Mouse (Mus musculus) stomach, embryonic 15.5 days (tissue): ENCODE results near the gene Fndc7. TPM values are rescaled to one million over a fixed set of nuclear protein-coding genes. Genes with fewer than 3 reads are reported as not detected.
A peak's percentile ranks its signal among the peaks of the same experiment; 100 is the strongest.
"Not testable (repeated sequence)": the region's sequence is repeated elsewhere in the genome, so short reads cannot be mapped to it uniquely, and the experiment has no call there.

Experiments
- ATAC-seq: fragments of 200-750 bp; cut with Nextera tagmentation; 2 replicates; pipeline ENCODE4 v1.8.0; 2017; ENCODE audit warnings: low read depth, moderate number of reproducible peaks, moderate TSS enrichment; ENCODE audit not compliant: insufficient read depth, low FRiP score
- H3K27ac ChIP-seq: fragments of 300-500 bp; sonication (generic); 2 replicates; pipeline ENCODE4 v1.5.1; 2015; ENCODE audit warnings: mild to moderate bottlenecking, inconsistent platforms
- H3K27me3 ChIP-seq: fragments of 300-500 bp; sonication (generic); replicated peaks from 2 replicates; pipeline ENCODE4 v1.6.1; 2015; ENCODE audit warnings: inconsistent platforms
- H3K36me3 ChIP-seq: fragments of 300-500 bp; sonication (generic); 2 replicates; pipeline ENCODE4 v1.6.1; 2015; ENCODE audit warnings: inconsistent platforms
- H3K4me1 ChIP-seq: fragments of 300-500 bp; sonication (generic); 2 replicates; pipeline ENCODE4 v1.6.1; 2015; ENCODE audit warnings: inconsistent platforms
- H3K4me2 ChIP-seq: fragments of 300-500 bp; sonication (generic); 2 replicates; pipeline ENCODE4 v1.6.1; 2015; ENCODE audit warnings: mild to moderate bottlenecking, inconsistent platforms
- H3K4me3 ChIP-seq: fragments of 300-500 bp; sonication (generic); replicated peaks from 2 replicates; pipeline ENCODE4 v1.5.1; 2015; ENCODE audit warnings: inconsistent platforms
- H3K9ac ChIP-seq: fragments of 300-500 bp; sonication (generic); 2 replicates; pipeline ENCODE4 v1.6.1; 2015; ENCODE audit warnings: inconsistent platforms
- H3K9me3 ChIP-seq: fragments of 300-500 bp; sonication (generic); 2 replicates; pipeline ENCODE4 v1.6.1; 2016; ENCODE audit warnings: inconsistent platforms
- WGBS: fragments of 180-500 bp; shearing (Covaris S2); methylation state at CpG from one replicate; pipeline ENCODE4 v1.1.7; 2015; 5-methylcytosine and 5-hydroxymethylcytosine counted together
- polyA plus RNA-seq: library from polyadenylated mRNA; unstranded; fragments of >200 nt; fragmentation: Nextera tagmentation; extraction: Ambion mirVana; gene quantifications from 2 replicates; pipeline ENCODE4 v1.2.1, GENCODE M21; 2015

The Fndc7 gene
- polyA plus RNA-seq, 1 experiment from 2014 or later: 0.14 TPM

GRCm38 (mm10) chr3:108886934-108887617, 2.7 kb downstream of the Fndc7 start:
- 65% methylated on average over 12 of the region's 12 CpGs for WGBS
- no peaks in the 10 kb centered on the region for H3K36me3 ChIP-seq
- H3K27ac ChIP-seq: no peak overlapping the region
- H3K27me3 ChIP-seq: no peaks in the 10 kb centered on the region
- no peaks in the 10 kb centered on the region for H3K9me3 ChIP-seq
- H3K4me2 ChIP-seq: no peak overlapping the region
- H3K4me1 ChIP-seq: no peaks in the 10 kb centered on the region
- no peak overlapping the region for H3K9ac ChIP-seq
- ATAC-seq: 0 out of 2 replicates have a peak, but pooled peaks have one; percentile 39
- H3K4me3 ChIP-seq: no peak overlapping the region

DNA sequence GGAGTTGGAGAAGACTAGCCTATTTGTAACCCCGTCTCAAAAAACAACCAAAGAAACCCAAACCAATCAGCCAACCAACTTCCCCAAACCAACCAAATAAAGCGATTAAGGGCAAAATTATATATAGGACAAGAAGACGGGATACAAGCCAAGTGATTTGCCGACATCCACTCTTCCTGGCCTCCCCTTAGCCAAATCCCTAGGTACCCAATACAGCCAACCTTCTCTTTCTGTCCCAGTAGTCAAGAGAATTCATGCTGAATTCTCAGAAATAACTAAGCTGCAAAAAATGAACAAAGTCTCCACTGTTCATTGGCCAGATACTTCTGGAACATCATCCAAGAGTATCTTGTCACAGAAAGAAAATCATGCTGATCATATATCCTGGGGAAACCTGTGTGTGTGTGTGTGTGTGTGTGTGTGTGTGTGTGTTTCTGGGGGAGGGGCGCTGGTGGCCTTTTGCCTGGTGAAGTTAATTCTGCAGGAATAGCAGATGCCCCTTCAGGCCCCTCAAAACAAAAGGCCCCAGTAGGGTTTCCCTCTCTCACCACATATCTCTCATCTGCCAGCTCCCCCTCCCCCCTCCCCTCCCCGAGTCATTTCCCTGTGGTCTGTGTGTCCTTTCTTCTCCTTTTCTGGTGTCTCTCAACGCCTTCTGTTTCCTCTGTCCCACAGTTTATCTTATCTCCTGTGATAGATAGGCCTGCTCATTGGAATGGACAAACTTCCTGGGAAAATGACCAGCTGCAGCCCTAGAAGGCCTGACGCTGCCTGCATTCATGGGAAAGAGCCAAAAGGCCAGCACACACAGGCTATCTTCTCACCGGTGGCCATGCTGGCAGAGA, 3.9 kb downstream of the Fndc7 start:
- Histone ChIP-seq H3K9ac (no peak overlapping the region), H3K9me3 (no peaks in the 10 kb centered on the region), H3K27me3 (no peaks in the 10 kb centered on the region), H3K4me2 (no peak overlapping the region), H3K27ac (peak overlapping the region; percentile 31), H3K4me1 (peaks cover 2% of the 10 kb centered on the region; the same call in 1 of the 2 replicates), H3K36me3 (no peaks in the 10 kb centered on the region), H3K4me3 (no peak overlapping the region)
- WGBS: 41% methylated on average over 9 of the region's 9 CpGs
- ATAC-seq: no peak

GRCm38 (mm10) chr3:108884706-108885289, 5.0 kb downstream of the Fndc7 start:
- no peak overlapping the region for H3K4me3 ChIP-seq
- H3K4me2 ChIP-seq: no peak overlapping the region
- 66% methylated on average over 8 of the region's 8 CpGs for WGBS
- H3K4me1 ChIP-seq: peaks cover 7% of the 10 kb centered on the region; the same call in 1 of the 2 replicates
- H3K27ac ChIP-seq: 0 out of 2 replicates have a peak overlapping the region, but pooled peaks have one; percentile 7
- H3K36me3 ChIP-seq: no peaks in the 10 kb centered on the region
- H3K27me3 ChIP-seq: no peaks in the 10 kb centered on the region
- H3K9me3 ChIP-seq: no peaks in the 10 kb centered on the region
- ATAC-seq: no peak
- no peak overlapping the region for H3K9ac ChIP-seq

DNA sequence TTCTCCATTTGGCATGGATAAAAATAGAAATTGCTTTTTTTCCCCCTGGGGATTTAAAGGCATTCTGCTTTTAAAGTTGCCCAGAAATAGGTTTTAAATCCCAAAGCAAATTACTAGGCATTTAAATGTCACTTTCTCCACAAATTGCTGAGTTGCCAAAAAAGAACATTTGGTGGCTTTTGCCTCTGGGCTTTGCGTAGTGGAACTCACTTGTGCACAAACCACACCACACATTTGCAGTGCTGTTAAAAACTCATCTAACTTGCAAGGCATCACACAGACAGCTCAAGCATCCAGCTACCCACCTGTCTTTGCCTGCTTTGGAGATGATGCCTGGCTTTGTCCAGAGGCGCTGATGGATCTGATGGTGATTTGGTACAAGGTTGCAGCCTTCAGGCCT, 6.7 kb downstream of the Fndc7 start:
- ATAC-seq: no peak
- WGBS: 91% methylated on average over 2 of the region's 2 CpGs
- Histone ChIP-seq H3K27me3 (no peaks in the 10 kb centered on the region), H3K9me3 (no peaks in the 10 kb centered on the region), H3K4me3 (no peak overlapping the region), H3K27ac (no peak overlapping the region), H3K36me3 (no peaks in the 10 kb centered on the region), H3K4me1 (peaks cover 11% of the 10 kb centered on the region), H3K9ac (no peak overlapping the region), H3K4me2 (no peak overlapping the region)

DNA sequence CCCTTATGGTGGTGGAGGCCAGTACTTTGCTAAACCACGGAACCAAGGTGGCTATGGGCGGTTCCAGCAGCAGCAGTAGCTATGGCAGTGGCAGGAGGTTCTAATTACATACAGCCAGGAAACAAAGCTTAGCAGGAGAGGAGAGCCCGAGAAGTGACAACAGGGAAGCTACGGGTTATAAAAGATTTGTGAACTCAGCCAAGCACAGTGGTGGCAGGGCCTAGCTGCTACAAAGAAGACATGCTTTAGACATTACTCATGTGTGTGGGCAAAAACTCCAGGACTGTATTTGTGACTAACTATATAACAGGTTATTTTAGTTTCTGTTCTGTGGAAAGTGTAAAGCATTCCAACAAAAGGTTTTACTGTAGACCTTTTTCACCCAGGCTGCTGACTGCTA, 7.9 kb downstream of the Fndc7 start:
- not testable (repeated sequence) for H3K27me3 ChIP-seq, H3K9ac ChIP-seq, H3K4me2 ChIP-seq, H3K9me3 ChIP-seq, ATAC-seq, H3K4me3 ChIP-seq, H3K36me3 ChIP-seq
- Histone ChIP-seq H3K4me1 (peaks cover 11% of the 10 kb centered on the region), H3K27ac (peak overlapping the region; percentile 46; the same call in 1 of the 2 replicates)
- 39% methylated on average over 4 of the region's 4 CpGs for WGBS

DNA sequence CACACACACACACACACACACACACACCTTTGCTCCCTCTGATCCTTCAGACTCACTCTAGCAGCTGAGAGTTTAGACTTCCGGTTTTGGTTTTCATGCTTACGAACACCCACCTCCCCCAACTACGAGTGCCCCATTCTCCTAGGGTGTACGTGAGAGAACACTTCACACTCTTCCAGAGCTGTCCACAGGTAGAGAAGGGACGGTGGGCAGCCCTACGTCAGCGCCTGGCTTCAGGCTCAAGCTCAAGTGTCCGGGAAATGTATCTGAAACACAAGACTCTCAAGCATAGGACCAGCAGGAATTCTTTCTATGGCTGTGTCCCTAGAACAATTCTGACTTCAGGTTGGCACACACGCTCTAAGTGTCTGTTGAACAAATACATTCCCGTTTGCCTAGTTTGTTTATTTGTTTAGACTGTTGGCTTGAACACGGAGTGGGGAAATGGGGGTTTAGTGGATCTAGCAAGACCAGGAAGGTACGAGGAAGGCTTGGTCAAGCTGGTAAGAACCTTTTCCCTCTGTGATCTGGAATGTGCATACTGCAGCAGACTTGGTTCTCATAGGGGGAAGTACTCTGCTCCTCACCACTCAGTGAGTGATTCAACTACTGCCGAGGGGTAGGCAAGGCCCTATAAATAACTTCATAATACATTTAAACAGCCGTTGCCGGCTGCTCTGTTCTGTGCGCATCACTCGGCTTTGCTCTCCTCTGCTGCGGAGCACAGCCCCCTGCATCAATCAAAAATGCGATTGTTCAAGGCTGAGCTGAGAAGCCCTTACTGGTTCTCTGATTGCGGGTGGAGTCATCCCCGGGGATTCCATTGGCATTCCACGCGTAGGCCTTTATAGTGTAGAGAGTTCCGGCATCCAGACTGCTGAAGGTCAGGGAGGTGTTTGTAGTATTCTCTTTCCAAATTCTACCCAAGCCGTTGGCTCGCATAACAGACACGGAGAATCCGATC, 9.0 kb downstream of the Fndc7 start:
- Histone ChIP-seq H3K4me3 (no peak overlapping the region), H3K4me1 (peaks cover 11% of the 10 kb centered on the region), H3K27ac (peak overlapping the region; percentile 46; the same call in 1 of the 2 replicates), H3K4me2 (peak overlapping the region; percentile 8), H3K36me3 (no peaks in the 10 kb centered on the region), H3K9me3 (no peaks in the 10 kb centered on the region), H3K9ac (no peak overlapping the region), H3K27me3 (no peaks in the 10 kb centered on the region)
- ATAC-seq: peak; percentile 75; the same call in 1 of the 2 replicates
- WGBS: 33% methylated on average over 28 of the region's 28 CpGs

- Histone ChIP-seq H3K4me1 (peaks cover 11% of the 10 kb centered on the region), H3K4me2 (no peak overlapping the region), H3K27ac (no peak overlapping the region), H3K4me3 (no peak overlapping the region), H3K36me3 (no peaks in the 10 kb centered on the region), H3K27me3 (no peaks in the 10 kb centered on the region), H3K9ac (no peak overlapping the region), H3K9me3 (no peaks in the 10 kb centered on the region)
- 52% methylated on average over 5 of the region's 5 CpGs for WGBS
- no peak for ATAC-seq
These were observed 9.9 kb downstream of the Fndc7 start for GRCm38 (mm10) chr3:108879836-108880435.

DNA sequence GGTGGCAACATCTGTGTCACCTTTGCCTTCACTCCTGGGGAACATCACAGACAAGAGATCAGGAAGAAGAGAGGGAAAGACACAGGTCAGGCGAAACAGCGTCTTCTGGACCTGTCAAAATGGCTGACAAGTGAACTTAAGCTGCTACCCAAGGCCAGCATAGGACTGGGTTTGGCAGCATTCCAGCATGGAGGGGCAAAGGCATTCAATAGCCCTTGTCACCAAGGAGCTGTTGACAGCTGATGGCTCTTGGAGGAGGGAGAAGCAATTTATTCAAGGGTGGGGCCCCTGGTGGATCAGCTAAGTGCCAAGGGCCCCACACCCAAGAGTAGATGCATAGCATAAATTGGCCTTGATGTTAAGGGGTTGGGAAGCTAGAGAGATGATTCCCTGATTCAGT, 10.7 kb downstream of the Fndc7 start:
- Histone ChIP-seq H3K27ac (no peak overlapping the region), H3K36me3 (no peaks in the 10 kb centered on the region), H3K4me1 (peaks cover 11% of the 10 kb centered on the region), H3K4me2 (no peak overlapping the region), H3K9ac (no peak overlapping the region), H3K9me3 (no peaks in the 10 kb centered on the region), H3K27me3 (no peaks in the 10 kb centered on the region), H3K4me3 (no peak overlapping the region)
- WGBS: 42% methylated on average over 2 of the region's 2 CpGs
- ATAC-seq: no peak

GRCm38 (mm10) chr3:108870631-108871030, 19.2 kb downstream of the Fndc7 start:
- no peaks in the 10 kb centered on the region for H3K27me3 ChIP-seq
- no peak overlapping the region for H3K4me3 ChIP-seq
- H3K36me3 ChIP-seq: no peaks in the 10 kb centered on the region
- no peaks in the 10 kb centered on the region for H3K9me3 ChIP-seq
- no peak overlapping the region for H3K27ac ChIP-seq
- ATAC-seq: no peak
- H3K9ac ChIP-seq: no peak overlapping the region
- H3K4me1 ChIP-seq: no peaks in the 10 kb centered on the region
- 75% methylated on average over 6 of the region's 6 CpGs for WGBS
- no peak overlapping the region for H3K4me2 ChIP-seq

DNA sequence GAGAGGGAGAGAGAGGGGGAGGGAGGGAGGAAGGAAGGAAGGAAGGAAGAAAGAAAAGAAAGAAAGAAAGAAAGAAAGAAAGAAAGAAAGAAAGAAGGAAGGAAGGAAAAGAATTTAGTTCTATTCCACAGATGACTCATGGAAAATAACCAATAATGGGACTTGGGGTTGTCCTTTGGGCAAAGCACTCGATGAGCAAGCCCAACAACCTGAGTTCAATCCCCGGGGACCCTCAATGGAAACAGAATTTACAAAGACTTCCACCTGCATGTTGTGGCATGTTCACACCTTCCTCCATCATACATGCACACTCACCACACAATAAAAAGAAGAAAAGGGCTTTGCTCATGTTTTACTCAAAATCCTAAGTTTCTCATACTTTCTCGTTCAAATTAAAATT, 22.4 kb downstream of the Fndc7 start:
- no peaks in the 10 kb centered on the region for H3K9me3 ChIP-seq
- H3K27ac ChIP-seq: no peak overlapping the region
- no peak overlapping the region for H3K9ac ChIP-seq
- no peaks in the 10 kb centered on the region for H3K4me1 ChIP-seq
- no peaks in the 10 kb centered on the region for H3K27me3 ChIP-seq
- WGBS: 92% methylated on average over 3 of the region's 3 CpGs
- no peak overlapping the region for H3K4me2 ChIP-seq
- no peak for ATAC-seq
- no peaks in the 10 kb centered on the region for H3K36me3 ChIP-seq
- H3K4me3 ChIP-seq: no peak overlapping the region

DNA sequence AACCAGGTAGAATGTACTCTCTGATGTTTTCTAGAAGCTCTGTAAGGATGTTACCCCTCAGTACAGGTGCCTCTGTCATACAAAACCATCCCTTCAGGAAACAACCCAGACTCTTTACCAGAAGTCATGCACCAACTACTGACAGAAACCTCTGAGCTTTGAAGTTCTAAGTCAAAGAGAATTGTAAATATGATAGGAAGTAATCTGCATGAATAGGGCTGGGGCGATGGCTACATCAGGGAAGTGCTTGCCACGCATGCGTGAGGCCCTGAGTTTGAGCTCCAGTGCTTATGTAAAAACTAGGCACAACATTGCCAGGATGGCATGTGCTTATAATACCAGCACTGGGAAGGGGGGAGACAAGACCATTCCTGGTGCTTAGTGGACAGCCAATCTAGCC, 24.1 kb downstream of the Fndc7 start:
- Histone ChIP-seq H3K4me3 (no peak overlapping the region), H3K27me3 (no peaks in the 10 kb centered on the region), H3K27ac (no peak overlapping the region), H3K9me3 (no peaks in the 10 kb centered on the region), H3K4me2 (no peak overlapping the region), H3K9ac (no peak overlapping the region), H3K36me3 (no peaks in the 10 kb centered on the region), H3K4me1 (no peaks in the 10 kb centered on the region)
- ATAC-seq: no peak
- 76% methylated on average over 3 of the region's 3 CpGs for WGBS
